In the genomic region with DNA sequence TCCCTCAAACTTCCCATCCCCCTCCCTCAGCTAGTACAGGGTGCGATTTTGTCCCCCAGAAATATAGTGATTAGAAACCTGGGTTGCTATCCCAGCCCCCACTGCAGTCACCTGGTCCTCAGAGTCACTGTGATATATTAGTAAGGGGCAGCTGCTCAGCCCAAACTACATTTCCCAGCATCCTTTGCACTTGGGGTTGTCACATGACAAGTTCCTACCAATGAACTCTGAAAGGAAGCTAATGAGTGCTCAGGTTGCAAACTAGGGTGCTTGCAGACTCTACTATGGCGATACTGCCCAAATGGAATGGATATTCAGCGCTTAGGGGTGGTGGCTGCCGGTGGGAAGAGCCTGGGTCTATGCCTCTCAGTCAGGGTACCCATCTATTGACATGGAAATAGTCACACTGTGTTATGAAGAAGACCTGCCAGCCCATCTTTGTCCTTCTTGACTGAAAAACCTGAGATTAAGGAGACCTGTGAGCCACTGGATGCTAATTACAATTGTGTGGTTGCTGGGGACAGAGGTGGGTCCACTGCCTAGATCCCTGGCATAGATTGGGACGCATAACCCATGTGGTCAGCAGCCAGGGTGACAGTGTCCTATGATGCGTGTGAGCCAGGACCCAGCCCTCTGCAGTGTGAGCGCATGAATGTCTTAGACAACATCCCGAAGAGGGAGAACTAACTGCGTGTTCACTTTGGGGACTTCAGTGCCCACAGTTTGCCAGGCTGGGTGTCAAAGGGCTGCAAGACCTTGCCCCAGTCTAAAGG, we compare ENCODE assay signal across 8 mouse cellular contexts. TPM values are rescaled to one million over a fixed set of nuclear protein-coding genes. Genes with fewer than 3 reads are reported as not detected.
A peak's percentile ranks its signal among the peaks of the same experiment; 100 is the strongest.
DNase-seq lines count a peak whose midpoint lies in the region; ATAC-seq and TF ChIP-seq lines count a peak whose summit lies in the region.

No protein-coding gene starts in this region.

- DNase-seq in cerebellum, adult 11-12 months, result peak; percentile 51
- no peak for DNase-seq in cerebellum, adult 8-10 months
- peak; percentile 85 for DNase-seq in ES-CJ7 (ENCODE audit: low read depth, low spot score)
- peak; percentile 72 for DNase-seq in kidney, postnatal 0 days (ENCODE audit: low spot score)
- DNase-seq in midbrain, embryonic 11.5 days (ENCODE audit: low spot score, missing footprints), result peak; percentile 94
- DNase-seq in thymus, postnatal 4 days, result peak; percentile 49
- DNase-seq in adrenal gland, postnatal 4 days (ENCODE audit: low spot score in 2 of 2), result no peak

- ATAC-seq in forebrain, embryonic 13.5 days, result peak; percentile 87
- ATAC-seq in kidney, postnatal 0 days (replicated peaks; ENCODE audit: low FRiP score, low read depth), result 0 out of 2 replicates have a peak, but pooled peaks have one; percentile 25
- ATAC-seq in midbrain, embryonic 11.5 days (ENCODE audit: low FRiP score), result peak; percentile 60

- WGBS in forebrain, embryonic 13.5 days, result 53% methylated on average over 9 of the region's 9 CpGs
- 49% methylated on average over 9 of the region's 9 CpGs for WGBS in kidney, postnatal 0 days
- 51% methylated on average over 9 of the region's 9 CpGs for WGBS in midbrain, embryonic 11.5 days

- no peak overlapping the region for H3K27ac ChIP-seq in forebrain, embryonic 13.5 days
- no peak overlapping the region for H3K27ac ChIP-seq in kidney, postnatal 0 days
- H3K27ac ChIP-seq in midbrain, embryonic 11.5 days (ENCODE audit: low read depth, low read length), result no peak overlapping the region

- no peak for TF ChIP-seq CTCF in kidney, postnatal 0 days (IDR thresholded peaks at IDR 0.05; ENCODE audit: low read depth)

- H3K9me3 ChIP-seq in forebrain, embryonic 13.5 days (replicated peaks), result no peaks in the 10 kb centered on the region
- no peaks in the 10 kb centered on the region for H3K9me3 ChIP-seq in kidney, postnatal 0 days (replicated peaks; ENCODE audit: low read length)
- no peaks in the 10 kb centered on the region for H3K9me3 ChIP-seq in midbrain, embryonic 11.5 days (ENCODE audit: control insufficient read depth, low read length)

- peak overlapping the region; percentile 44 for H3K4me2 ChIP-seq in forebrain, embryonic 13.5 days
- H3K4me2 ChIP-seq in kidney, postnatal 0 days (ENCODE audit: low read length), result no peak overlapping the region
- H3K4me2 ChIP-seq in midbrain, embryonic 11.5 days, result peak overlapping the region; percentile 34

- H3K36me3 ChIP-seq in forebrain, embryonic 13.5 days (ENCODE audit: poor library complexity, severe bottlenecking), result no peaks in the 10 kb centered on the region
- H3K36me3 ChIP-seq in kidney, postnatal 0 days (ENCODE audit: insufficient read depth, low read length), result no peaks in the 10 kb centered on the region
- no peaks in the 10 kb centered on the region for H3K36me3 ChIP-seq in midbrain, embryonic 11.5 days (ENCODE audit: control insufficient read depth, insufficient read depth, low read length)

- H3K4me3 ChIP-seq in forebrain, embryonic 13.5 days, result no peak overlapping the region
- no peak overlapping the region for H3K4me3 ChIP-seq in kidney, postnatal 0 days (replicated peaks; ENCODE audit: low read depth, low read length)
- no peak overlapping the region for H3K4me3 ChIP-seq in midbrain, embryonic 11.5 days (ENCODE audit: low read depth, low read length)

- no peaks in the 10 kb centered on the region for H3K27me3 ChIP-seq in forebrain, embryonic 13.5 days
- no peaks in the 10 kb centered on the region for H3K27me3 ChIP-seq in kidney, postnatal 0 days (ENCODE audit: insufficient read depth, low read length)
- H3K27me3 ChIP-seq in midbrain, embryonic 11.5 days (ENCODE audit: control insufficient read depth, insufficient read depth, low read length), result no peaks in the 10 kb centered on the region

- H3K4me1 ChIP-seq in forebrain, embryonic 13.5 days, result peaks cover 12% of the 10 kb centered on the region
- no peaks in the 10 kb centered on the region; the same call in 1 of the 2 replicates for H3K4me1 ChIP-seq in kidney, postnatal 0 days (replicated peaks; ENCODE audit: insufficient read depth, low read length)
- H3K4me1 ChIP-seq in midbrain, embryonic 11.5 days (ENCODE audit: control insufficient read depth, insufficient read depth, low read length), result peaks cover 5% of the 10 kb centered on the region

- H3K9ac ChIP-seq in forebrain, embryonic 13.5 days, result no peak overlapping the region
- H3K9ac ChIP-seq in kidney, postnatal 0 days (ENCODE audit: low read depth, low read length), result no peak overlapping the region
- H3K9ac ChIP-seq in midbrain, embryonic 11.5 days (ENCODE audit: low read length), result 0 out of 2 replicates have a peak overlapping the region, but pooled peaks have one; percentile 10

RNA-seq across cellular contexts. Expression of a gene that starts 56.8 kb away (rescaled TPM):
- 10.5 and 11.2 TPM in 2 replicates for polyA plus RNA-seq in forebrain, embryonic 13.5 days (2015; fragmentation: Nextera tagmentation; extraction: Ambion mirVana)
- 34.3 and 37.5 TPM in 2 replicates for polyA plus RNA-seq in kidney, postnatal 0 days (2015; fragmentation: Nextera tagmentation; extraction: Ambion mirVana)
- 23.7 and 24.5 TPM in 2 replicates for polyA plus RNA-seq in midbrain, embryonic 11.5 days (2014; fragmentation: Nextera tagmentation; extraction: Ambion mirVana)
- total RNA-seq in adrenal gland, postnatal 4 days (2021), result 10 to 100 TPM; 10.1 to 15.9 TPM

Comparison
In these comparisons a context has a peak if more than half of its experiments do, and no peak if none do; other contexts are left out.
1. DNase-seq: peak in cerebellum, adult 11-12 months (single experiment), ES-CJ7 (single experiment), kidney, postnatal 0 days (single experiment), midbrain, embryonic 11.5 days (single experiment) and thymus, postnatal 4 days (single experiment); none in cerebellum, adult 8-10 months (single experiment) and adrenal gland, postnatal 4 days (0 of 2).
2. ATAC-seq: peak in every context shown above with its lines; median percentile 87 in forebrain, embryonic 13.5 days; 60 in midbrain, embryonic 11.5 days; 25 in kidney, postnatal 0 days.